Mouse (Mus musculus) kidney, adult 2 months (tissue): ENCODE measurements around the gene Selenos. TPM values are rescaled to one million over a fixed set of nuclear protein-coding genes. Genes with fewer than 3 reads are reported as not detected.
A peak's percentile ranks its signal among the peaks of the same experiment; 100 is the strongest.

Experiments used
- DNase-seq: peaks from one replicate; pipeline ENCODE4 v3.0.0; 2021
- H3K27ac ChIP-seq: fragments of 200-500 bp; 2 replicates; pipeline ENCODE4 v1.5.1; 2012; ENCODE audit warnings: low read depth, low read length, control low read depth, inconsistent platforms; ENCODE audit not compliant: insufficient read depth
- H3K27me3 ChIP-seq: fragments of 200-500 bp; replicated peaks from 2 replicates; pipeline ENCODE4 v1.6.1; 2012; ENCODE audit warnings: mild to moderate bottlenecking, moderate library complexity, low read length, inconsistent platforms; ENCODE audit not compliant: control insufficient read depth, insufficient read depth
- H3K36me3 ChIP-seq: fragments of 200-500 bp; 2 replicates; pipeline ENCODE4 v1.6.1; 2012; ENCODE audit warnings: mild to moderate bottlenecking, moderate library complexity, low read length, inconsistent platforms; ENCODE audit not compliant: control insufficient read depth, insufficient read depth
- H3K4me1 ChIP-seq: fragments of 200-500 bp; 2 replicates; pipeline ENCODE4 v1.6.1; 2011; ENCODE audit warnings: low read length; ENCODE audit not compliant: control insufficient read depth, insufficient read depth
- H3K4me3 ChIP-seq: fragments of 200-500 bp; 2 replicates; pipeline ENCODE4 v1.5.1; 2011; ENCODE audit warnings: mild to moderate bottlenecking, low read depth, low read length, control low read depth; ENCODE audit not compliant: insufficient read depth
- CTCF ChIP-seq: fragments of 200-500 bp; conservative IDR thresholded peaks from 2 replicates; pipeline ENCODE4 v1.5.1; 2011; ENCODE audit warnings: low read depth, mild to moderate bottlenecking, control low read depth, low read length, moderate library complexity, mixed read lengths; ENCODE audit not compliant: insufficient read depth, insufficient read length
- POLR2A ChIP-seq: fragments of 200-500 bp; IDR thresholded peaks from one replicate; pipeline ENCODE4 v1.6.1; 2011; ENCODE audit warnings: low read depth, low read length, control low read depth
- WGBS: fragments of 180-500 bp; shearing (Covaris S2); methylation state at CpG from one replicate; pipeline ENCODE4 v1.1.7; 2018; 5-methylcytosine and 5-hydroxymethylcytosine counted together
- polyA plus RNA-seq: library from polyadenylated mRNA; depleted of rRNA; stranded (reverse); fragments of >200 nt; gene quantifications from 2 replicates; pipeline ENCODE4 v1.2.3, GENCODE M21; 2012

Gene Selenos
- polyA plus RNA-seq, 1 experiment: 77.2 TPM

- WGBS: 92% methylated on average over 5 of the region's 5 CpGs
- DNase-seq: no peak
- TF ChIP-seq POLR2A (no peak), CTCF (no peak)
- H3K4me1 ChIP-seq: peaks cover 7% of the 10 kb centered on the region; the same call in 1 of the 2 replicates
- no peaks in the 10 kb centered on the region for H3K36me3 ChIP-seq
- H3K27ac ChIP-seq: no peak overlapping the region
- H3K27me3 ChIP-seq: no peaks in the 10 kb centered on the region
- H3K4me3 ChIP-seq: no peak overlapping the region
These were observed 25.1 kb downstream of the Selenos start for GRCm38 (mm10) chr7:66104531-66104930.

- Histone ChIP-seq H3K27me3 (no peaks in the 10 kb centered on the region), H3K36me3 (no peaks in the 10 kb centered on the region), H3K4me1 (peaks cover 14% of the 10 kb centered on the region; the same call in 1 of the 2 replicates), H3K4me3 (no peak overlapping the region), H3K27ac (no peak overlapping the region)
- no peak for DNase-seq
- TF ChIP-seq POLR2A (no peak), CTCF (no peak)
- 57% methylated on average over 4 of the region's 4 CpGs for WGBS
These were observed 26.3 kb downstream of the Selenos start for GRCm38 (mm10) chr7:66105771-66106170.

- TF ChIP-seq POLR2A: no peak
- TF ChIP-seq CTCF: no peak
- H3K27me3 ChIP-seq: no peaks in the 10 kb centered on the region
- H3K4me3 ChIP-seq: no peak overlapping the region
- peak; percentile 79 for DNase-seq
- H3K4me1 ChIP-seq: peaks cover 16% of the 10 kb centered on the region; the same call in 1 of the 2 replicates
- H3K36me3 ChIP-seq: no peaks in the 10 kb centered on the region
- H3K27ac ChIP-seq: peak overlapping the region; percentile 34; the same call in 1 of the 2 replicates
- WGBS: 22% methylated on average over 7 of the region's 7 CpGs
These were observed 27.2 kb downstream of the Selenos start for GRCm38 (mm10) chr7:66106581-66107056.

- WGBS: 40% methylated on average over 11 of the region's 11 CpGs
- peak; percentile 65 for DNase-seq
- TF ChIP-seq POLR2A: no peak
- TF ChIP-seq CTCF: no peak
- peaks cover 16% of the 10 kb centered on the region; the same call in 1 of the 2 replicates for H3K4me1 ChIP-seq
- H3K27ac ChIP-seq: peak overlapping the region; percentile 34
- H3K4me3 ChIP-seq: no peak overlapping the region
- no peaks in the 10 kb centered on the region for H3K36me3 ChIP-seq
- H3K27me3 ChIP-seq: no peaks in the 10 kb centered on the region
These were observed 27.8 kb downstream of the Selenos start for GRCm38 (mm10) chr7:66107206-66107605.

GRCm38 (mm10) chr7:66107930-66108329, 28.5 kb downstream of the Selenos start:
- Histone ChIP-seq H3K27ac (no peak overlapping the region), H3K27me3 (no peaks in the 10 kb centered on the region), H3K36me3 (no peaks in the 10 kb centered on the region), H3K4me3 (no peak overlapping the region), H3K4me1 (peaks cover 16% of the 10 kb centered on the region; the same call in 1 of the 2 replicates)
- WGBS: 19% methylated on average over 7 of the region's 7 CpGs
- DNase-seq: peak; percentile 56
- TF ChIP-seq POLR2A (no peak), CTCF (peak; percentile 44)

GRCm38 (mm10) chr7:66108961-66109854, 29.8 kb downstream of the Selenos start, which contains the start of gene Chsy1:
Chsy1 (plus strand) TSS chr7:66109515.
- WGBS: 10% methylated on average over 123 of the region's 123 CpGs
- no peaks in the 10 kb centered on the region for H3K27me3 ChIP-seq
- no peaks in the 10 kb centered on the region for H3K36me3 ChIP-seq
- H3K27ac ChIP-seq: peak within 1 kb of the TSS; percentile 42; the same call in 1 of the 2 replicates
- peaks cover 16% of the 10 kb centered on the region; the same call in 1 of the 2 replicates for H3K4me1 ChIP-seq
- TF ChIP-seq POLR2A: peak; percentile 10
- no peak for TF ChIP-seq CTCF
- DNase-seq: peak; percentile 94
- peak within 1 kb of the TSS; percentile 81 for H3K4me3 ChIP-seq
